Mouse (Mus musculus) limb, embryonic 12.5 days (tissue): ENCODE results near the gene Card11. TPM values are rescaled to one million over a fixed set of nuclear protein-coding genes. Genes with fewer than 3 reads are reported as not detected.

Experiments used
- ATAC-seq: fragments of 200-750 bp; cut with Nextera tagmentation; 2 replicates; pipeline ENCODE4 v1.8.0; 2017; ENCODE audit warnings: low read depth, moderate TSS enrichment; ENCODE audit not compliant: insufficient number of reproducible peaks, insufficient read depth, low FRiP score, low TSS enrichment
- H3K27ac ChIP-seq: fragments of 300-500 bp; sonication (generic); 2 replicates; pipeline ENCODE4 v1.5.1; 2016; ENCODE audit warnings: mild to moderate bottlenecking, moderate library complexity
- H3K27me3 ChIP-seq: fragments of 300-500 bp; sonication (generic); 2 replicates; pipeline ENCODE4 v1.6.1; 2016; ENCODE audit warnings: mild to moderate bottlenecking, moderate library complexity
- H3K36me3 ChIP-seq: fragments of 300-500 bp; sonication (generic); 2 replicates; pipeline ENCODE4 v1.6.1; 2016; ENCODE audit warnings: mild to moderate bottlenecking, moderate library complexity
- H3K4me1 ChIP-seq: fragments of 300-500 bp; sonication (generic); replicated peaks from 2 replicates; pipeline ENCODE4 v1.6.1; 2016
- H3K4me2 ChIP-seq: fragments of 300-500 bp; sonication (generic); 2 replicates; pipeline ENCODE4 v1.6.1; 2016; ENCODE audit warnings: mild to moderate bottlenecking, moderate library complexity
- H3K4me3 ChIP-seq: fragments of 300-500 bp; sonication (generic); replicated peaks from 2 replicates; pipeline ENCODE4 v1.5.1; 2016; ENCODE audit warnings: mild to moderate bottlenecking
- H3K9ac ChIP-seq: fragments of 300-500 bp; sonication (generic); replicated peaks from 2 replicates; pipeline ENCODE4 v1.6.1; 2016; ENCODE audit warnings: mild to moderate bottlenecking, moderate library complexity
- H3K9me3 ChIP-seq: fragments of 300-500 bp; sonication (generic); 2 replicates; pipeline ENCODE4 v1.6.1; 2016; ENCODE audit warnings: mild to moderate bottlenecking, moderate library complexity
- WGBS: fragments of 180-500 bp; shearing (Covaris S2); methylation state at CpG from one replicate; pipeline ENCODE4 v1.1.7; 2016; 5-methylcytosine and 5-hydroxymethylcytosine counted together
- microRNA-seq: library from miRNA; unstranded; fragments of <30 nt; microRNA quantifications from one replicate; pipeline ENCODE4, GENCODE M21; 2017
- polyA plus RNA-seq: library from polyadenylated mRNA; unstranded; fragments of >200 nt; fragmentation: Nextera tagmentation; extraction: Ambion mirVana; gene quantifications from 2 replicates; pipeline ENCODE4 v1.2.1, GENCODE M21; 2016

Card11 gene
- polyA plus RNA-seq, 1 experiment from 2014 or later: 2.6 TPM

DNA sequence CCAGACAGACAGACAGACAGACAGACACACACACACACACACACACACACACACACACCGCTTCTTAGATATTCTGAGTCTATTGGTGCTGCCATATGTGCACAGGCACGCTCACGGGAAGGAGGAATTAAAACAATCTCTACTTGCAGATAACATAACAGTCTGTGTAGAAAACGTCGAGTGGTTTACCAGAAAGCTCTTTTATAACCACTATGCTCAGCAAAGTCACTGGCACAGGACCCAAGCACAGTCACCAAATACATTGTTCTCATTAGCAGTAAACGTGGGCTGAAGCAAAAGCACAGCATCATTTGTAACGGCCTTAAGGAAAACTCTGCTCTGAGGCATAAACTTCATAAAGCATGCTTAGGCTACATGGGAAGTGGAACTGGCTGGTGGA, 176.3 kb downstream of the Card11 start:
- ATAC-seq: no peak
- Histone ChIP-seq H3K9me3 (no peaks in the 10 kb centered on the region), H3K4me3 (no peak overlapping the region), H3K4me1 (peaks cover 31% of the 10 kb centered on the region), H3K36me3 (peaks cover 12% of the 10 kb centered on the region; the same call in 1 of the 2 replicates), H3K9ac (no peak overlapping the region), H3K4me2 (no peak overlapping the region), H3K27me3 (no peaks in the 10 kb centered on the region), H3K27ac (no peak overlapping the region)
- WGBS: 83% methylated on average over 7 of the region's 7 CpGs

DNA sequence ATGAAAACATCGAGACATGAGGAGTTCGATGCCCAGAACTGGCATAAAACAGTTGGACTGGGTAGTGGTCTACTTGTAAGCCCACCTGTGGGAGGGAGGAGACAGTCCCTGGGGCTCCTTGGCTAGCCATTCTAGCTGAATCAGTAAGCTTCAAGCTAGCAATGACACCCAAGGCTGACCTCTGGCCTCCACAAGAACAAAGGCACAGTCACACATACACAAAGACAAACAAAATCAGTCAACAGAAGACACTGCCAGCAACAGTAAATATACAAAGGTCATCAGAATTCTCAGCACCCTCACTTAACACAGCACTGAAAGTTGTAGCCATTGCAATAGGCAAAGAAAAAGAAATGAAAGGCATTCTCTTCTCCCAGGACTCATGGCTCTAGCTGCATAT, 177.0 kb downstream of the Card11 start:
- Histone ChIP-seq H3K4me2 (no peak overlapping the region), H3K4me3 (no peak overlapping the region), H3K4me1 (peaks cover 30% of the 10 kb centered on the region), H3K27me3 (no peaks in the 10 kb centered on the region), H3K9me3 (no peaks in the 10 kb centered on the region), H3K36me3 (peaks cover 12% of the 10 kb centered on the region; the same call in 1 of the 2 replicates), H3K9ac (no peak overlapping the region), H3K27ac (no peak overlapping the region)
- 89% methylated on average over 2 of the region's 2 CpGs for WGBS
- ATAC-seq: no peak

Small RNAs within 50 kb of the gene (microRNA-seq; reads per million reads assigned to microRNA genes)
- gene Gm44385: not detected

Other genes starting within 250 kb of the Card11 start
- 18.5 and 49.7 TPM in 2 replicates for gene Gna12, start 170.2 kb downstream of the Card11 start, polyA plus RNA-seq
- 1.9 and 2.0 TPM in 2 replicates for gene Sdk1, start 240.9 kb upstream of the Card11 start, polyA plus RNA-seq